Mouse (Mus musculus) spleen, adult 2 months (tissue): ENCODE results near the gene Slc16a13.

Experiments used
- CTCF ChIP-seq: fragments of 200-500 bp; IDR thresholded peaks from 2 replicates; pipeline ENCODE4 v1.5.1; 2011; ENCODE audit warnings: mild to moderate bottlenecking, inconsistent platforms; ENCODE audit not compliant: insufficient read depth, insufficient read length, insufficient replicate concordance; ENCODE audit errors: extremely low read depth
- POLR2A ChIP-seq: fragments of 200-500 bp; IDR thresholded peaks from 2 replicates; pipeline ENCODE4 v1.6.1; 2011; ENCODE audit warnings: low read depth, low read length, inconsistent platforms

DNA sequence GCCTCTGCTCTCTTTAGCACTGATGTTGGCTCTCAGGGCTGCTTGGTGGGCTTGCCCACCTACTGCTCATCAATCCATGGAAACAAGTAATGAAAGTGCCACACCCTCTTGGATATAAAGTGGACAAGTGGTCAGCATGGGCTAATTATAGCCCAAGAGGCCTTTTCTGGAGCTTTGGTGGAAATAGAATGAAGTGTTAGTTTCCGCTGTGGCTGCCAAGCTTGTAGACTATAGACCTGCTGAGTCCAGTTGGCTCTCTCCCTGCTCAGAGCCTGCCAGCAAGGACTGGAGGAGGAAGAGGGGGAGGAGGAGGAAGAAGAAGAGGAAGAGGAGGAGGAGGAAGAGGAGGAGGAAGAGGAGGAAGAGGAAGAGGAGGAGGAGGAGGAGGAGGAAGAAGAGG, 45.5 kb upstream of the Slc16a13 start:
- TF ChIP-seq CTCF, result no peak
- no peak for TF ChIP-seq POLR2A
